Mouse (Mus musculus): ENCODE data around the gene Nudt2. TPM values are rescaled to one million over a fixed set of nuclear protein-coding genes. Genes with fewer than 3 reads are reported as not detected.

Nudt2 gene
- polyA plus RNA-seq, 1 experiment, result 6.1 TPM

DNA sequence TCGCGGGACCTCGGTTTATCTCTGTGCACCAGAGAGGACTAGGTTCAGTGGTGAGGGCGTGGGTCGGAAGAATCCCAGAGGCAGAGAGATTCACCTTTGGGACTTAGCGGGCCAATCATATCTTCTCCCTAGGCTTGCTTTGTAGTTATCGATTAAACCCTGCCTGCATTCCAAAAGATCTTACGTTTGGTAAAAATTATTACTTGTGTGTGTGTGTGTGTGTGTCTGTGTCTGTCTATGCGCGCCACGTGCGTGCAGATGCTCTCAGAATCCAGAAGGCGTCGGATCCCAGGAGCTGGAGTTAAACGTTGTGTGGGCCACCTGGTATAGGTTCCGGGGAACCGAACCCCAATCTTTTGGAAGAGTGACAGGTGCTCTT lies 325 bp downstream of the Nudt2 start:
- no peak overlapping the region for H3K27ac ChIP-seq (ENCODE audit: control insufficient read depth, insufficient read depth, low read length)
- WGBS, result 21% methylated on average over 17 of the region's 17 CpGs
- no peak for TF ChIP-seq POLR2A (IDR thresholded peaks at IDR 0.05; ENCODE audit: control insufficient read depth, extremely low read depth, insufficient read depth, low read length, poor library complexity)
- TF ChIP-seq CTCF (IDR thresholded peaks at IDR 0.05; ENCODE audit: borderline replicate concordance, control insufficient read depth, extremely low read depth, insufficient read depth, low read length, poor library complexity), result no peak
- no peaks in the 10 kb centered on the region for H3K36me3 ChIP-seq (ENCODE audit: control insufficient read depth, insufficient read depth, low read length)
- DNase-seq, result no peak
- H3K27me3 ChIP-seq (ENCODE audit: control insufficient read depth, insufficient read depth, low read length), result no peaks in the 10 kb centered on the region
- peak overlapping the region; percentile 63 for H3K4me3 ChIP-seq (ENCODE audit: control insufficient read depth, insufficient read depth, low read length)
- H3K4me1 ChIP-seq (replicated peaks; ENCODE audit: control insufficient read depth, insufficient read depth, low read length), result peaks cover 5% of the 10 kb centered on the region

DNA sequence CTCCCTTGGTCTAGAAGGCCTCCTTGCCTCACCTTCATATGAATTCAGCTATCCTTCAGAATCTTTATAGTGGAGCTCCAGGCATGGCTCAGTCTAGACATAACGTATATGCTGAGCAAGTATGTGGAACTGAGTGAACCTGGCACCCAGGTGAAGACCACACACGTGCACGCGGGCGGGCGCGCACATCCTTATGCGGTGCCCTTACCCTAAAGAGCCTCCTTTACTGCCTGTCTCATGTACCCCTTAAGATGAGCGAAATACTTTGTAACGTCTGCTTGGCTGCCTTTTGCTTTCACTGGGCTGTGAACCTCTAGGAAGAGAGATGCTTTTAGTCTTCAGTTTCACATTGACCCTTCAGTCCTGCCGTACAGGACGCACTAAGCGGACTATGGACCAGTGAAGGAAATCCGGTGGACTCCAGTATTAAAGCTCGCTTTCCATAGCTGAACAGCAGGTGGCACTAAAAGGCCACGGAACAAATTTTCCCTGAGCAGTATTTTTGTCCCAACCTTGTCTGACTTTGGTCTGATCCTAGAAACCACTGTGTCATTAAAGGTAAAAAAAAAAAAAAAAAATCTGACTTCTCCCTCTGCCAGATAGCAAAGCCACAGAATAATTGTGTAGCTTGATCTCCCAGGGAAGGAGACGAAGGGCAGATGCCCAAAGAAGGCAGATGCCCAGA lies 3.6 kb downstream of the Nudt2 start:
- peak; percentile 29 for DNase-seq
- TF ChIP-seq CTCF (IDR thresholded peaks at IDR 0.05; ENCODE audit: borderline replicate concordance, control insufficient read depth, extremely low read depth, insufficient read depth, low read length, poor library complexity), result no peak
- no peak for TF ChIP-seq POLR2A (IDR thresholded peaks at IDR 0.05; ENCODE audit: control insufficient read depth, extremely low read depth, insufficient read depth, low read length, poor library complexity)
- H3K27me3 ChIP-seq (ENCODE audit: control insufficient read depth, insufficient read depth, low read length), result no peaks in the 10 kb centered on the region
- H3K4me3 ChIP-seq (ENCODE audit: control insufficient read depth, insufficient read depth, low read length), result no peak overlapping the region
- 54% methylated on average over 17 of the region's 17 CpGs for WGBS
- H3K27ac ChIP-seq (ENCODE audit: control insufficient read depth, insufficient read depth, low read length), result no peak overlapping the region
- H3K4me1 ChIP-seq (replicated peaks; ENCODE audit: control insufficient read depth, insufficient read depth, low read length), result peaks cover 2% of the 10 kb centered on the region
- no peaks in the 10 kb centered on the region for H3K36me3 ChIP-seq (ENCODE audit: control insufficient read depth, insufficient read depth, low read length)

DNA sequence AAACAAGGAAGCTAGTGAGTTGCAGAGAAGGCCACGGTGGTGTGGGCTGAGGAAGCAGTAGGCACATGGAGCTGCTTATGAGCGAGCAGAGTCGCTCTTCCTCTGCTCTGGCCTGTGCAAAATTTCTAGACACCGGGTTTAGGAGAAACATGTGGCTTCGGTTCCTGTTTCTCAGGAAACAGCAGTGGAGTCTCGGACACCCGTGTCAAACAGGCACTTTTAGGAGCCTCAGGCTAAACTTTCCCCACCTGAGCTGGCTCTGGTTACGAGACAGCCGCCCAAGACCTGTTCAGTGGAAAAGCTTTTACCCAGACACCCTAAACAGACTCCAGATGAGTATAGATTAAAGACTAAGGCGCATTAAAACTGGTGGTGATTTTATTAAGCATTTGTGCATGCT lies 4.2 kb downstream of the Nudt2 start:
- no peak for TF ChIP-seq POLR2A (IDR thresholded peaks at IDR 0.05; ENCODE audit: control insufficient read depth, extremely low read depth, insufficient read depth, low read length, poor library complexity)
- no peak for TF ChIP-seq CTCF (IDR thresholded peaks at IDR 0.05; ENCODE audit: borderline replicate concordance, control insufficient read depth, extremely low read depth, insufficient read depth, low read length, poor library complexity)
- no peak overlapping the region for H3K27ac ChIP-seq (ENCODE audit: control insufficient read depth, insufficient read depth, low read length)
- 61% methylated on average over 10 of the region's 10 CpGs for WGBS

DNA sequence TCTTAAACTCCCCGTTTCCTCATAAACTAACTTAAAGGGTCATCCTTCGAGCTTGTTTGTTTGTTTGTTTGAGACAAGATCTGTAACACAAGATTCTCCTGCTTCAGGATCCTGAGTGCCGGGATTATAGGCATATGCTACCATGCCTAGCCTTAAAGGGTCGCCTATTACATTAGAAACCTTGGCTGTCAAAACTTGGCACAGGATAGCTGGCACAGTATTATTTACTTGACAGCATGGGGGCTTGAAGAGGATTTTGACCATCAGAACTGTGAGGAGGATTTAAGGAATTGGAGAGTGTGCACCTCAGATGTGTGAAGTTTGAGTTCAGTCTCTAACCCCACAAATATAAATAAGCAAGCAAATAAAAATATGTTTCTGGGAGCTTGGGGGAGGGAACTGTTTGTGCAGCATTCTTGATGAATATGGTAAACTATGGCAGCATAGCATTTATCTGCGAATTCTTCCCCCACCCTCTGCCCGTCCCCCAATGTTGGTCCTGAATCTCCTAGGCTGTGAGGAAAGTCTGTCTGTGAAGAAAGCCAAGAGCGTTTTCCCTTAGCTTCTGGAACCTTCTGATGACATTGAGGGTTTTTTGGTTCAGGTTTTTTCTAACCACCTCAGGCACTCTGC lies 5.2 kb downstream of the Nudt2 start:
- no peak for DNase-seq
- Histone ChIP-seq H3K27ac (ENCODE audit: control insufficient read depth, insufficient read depth, low read length) (no peak overlapping the region), H3K4me3 (ENCODE audit: control insufficient read depth, insufficient read depth, low read length) (no peak overlapping the region), H3K4me1 (replicated peaks; ENCODE audit: control insufficient read depth, insufficient read depth, low read length) (no peaks in the 10 kb centered on the region), H3K27me3 (ENCODE audit: control insufficient read depth, insufficient read depth, low read length) (no peaks in the 10 kb centered on the region), H3K36me3 (ENCODE audit: control insufficient read depth, insufficient read depth, low read length) (no peaks in the 10 kb centered on the region)
- WGBS, result 96% methylated on average over 7 of the region's 7 CpGs
- TF ChIP-seq POLR2A (IDR thresholded peaks at IDR 0.05; ENCODE audit: control insufficient read depth, extremely low read depth, insufficient read depth, low read length, poor library complexity) (no peak), CTCF (IDR thresholded peaks at IDR 0.05; ENCODE audit: borderline replicate concordance, control insufficient read depth, extremely low read depth, insufficient read depth, low read length, poor library complexity) (no peak)

More for the DNA sequence above, 4.2 kb downstream of the Nudt2 start:
- H3K27me3 ChIP-seq (ENCODE audit: control insufficient read depth, insufficient read depth, low read length), result no peaks in the 10 kb centered on the region
- H3K4me1 ChIP-seq (replicated peaks; ENCODE audit: control insufficient read depth, insufficient read depth, low read length), result no peaks in the 10 kb centered on the region
- H3K36me3 ChIP-seq (ENCODE audit: control insufficient read depth, insufficient read depth, low read length), result no peaks in the 10 kb centered on the region
- no peak for DNase-seq
- H3K4me3 ChIP-seq (ENCODE audit: control insufficient read depth, insufficient read depth, low read length), result no peak overlapping the region

DNA sequence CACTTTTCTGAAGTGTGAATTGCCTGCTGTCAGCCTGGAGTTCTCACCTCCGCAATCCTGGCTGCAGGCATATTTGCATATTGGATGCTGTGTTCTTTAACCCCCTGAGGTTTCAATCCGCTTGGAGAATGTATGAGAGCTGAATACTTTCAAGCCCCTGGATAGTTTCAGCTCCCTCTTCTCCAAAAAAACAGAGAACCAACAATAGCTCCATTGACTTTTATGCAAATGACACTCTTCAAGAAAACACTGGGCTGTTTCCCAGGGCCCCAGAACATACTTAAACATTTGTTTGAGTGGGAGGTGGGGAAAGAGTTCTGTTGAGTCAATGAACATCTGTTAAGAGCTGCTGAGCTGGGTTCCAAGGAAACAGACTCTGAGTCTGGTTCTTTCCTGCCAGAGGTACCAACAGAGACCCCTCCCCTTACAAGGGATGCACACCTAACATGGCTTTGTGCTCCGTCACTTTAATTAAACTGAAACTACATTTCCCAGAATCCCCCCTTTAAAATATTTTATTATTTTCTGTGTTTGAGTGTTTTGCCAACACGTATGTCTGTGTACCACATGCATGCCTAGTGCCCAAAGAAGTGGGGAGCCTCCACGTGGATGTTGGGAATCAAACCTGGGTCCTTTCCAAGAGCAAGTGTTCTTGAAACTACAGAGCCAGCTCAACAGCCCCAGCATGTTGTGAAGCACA lies 5.9 kb downstream of the Nudt2 start:
- Histone ChIP-seq H3K27ac (ENCODE audit: control insufficient read depth, insufficient read depth, low read length) (no peak overlapping the region), H3K27me3 (ENCODE audit: control insufficient read depth, insufficient read depth, low read length) (no peaks in the 10 kb centered on the region), H3K4me1 (replicated peaks; ENCODE audit: control insufficient read depth, insufficient read depth, low read length) (no peaks in the 10 kb centered on the region), H3K36me3 (ENCODE audit: control insufficient read depth, insufficient read depth, low read length) (no peaks in the 10 kb centered on the region), H3K4me3 (ENCODE audit: control insufficient read depth, insufficient read depth, low read length) (no peak overlapping the region)
- TF ChIP-seq CTCF (IDR thresholded peaks at IDR 0.05; ENCODE audit: borderline replicate concordance, control insufficient read depth, extremely low read depth, insufficient read depth, low read length, poor library complexity), result no peak
- no peak for TF ChIP-seq POLR2A (IDR thresholded peaks at IDR 0.05; ENCODE audit: control insufficient read depth, extremely low read depth, insufficient read depth, low read length, poor library complexity)
- DNase-seq, result no peak
- WGBS, result 94% methylated on average over 5 of the region's 5 CpGs

DNA sequence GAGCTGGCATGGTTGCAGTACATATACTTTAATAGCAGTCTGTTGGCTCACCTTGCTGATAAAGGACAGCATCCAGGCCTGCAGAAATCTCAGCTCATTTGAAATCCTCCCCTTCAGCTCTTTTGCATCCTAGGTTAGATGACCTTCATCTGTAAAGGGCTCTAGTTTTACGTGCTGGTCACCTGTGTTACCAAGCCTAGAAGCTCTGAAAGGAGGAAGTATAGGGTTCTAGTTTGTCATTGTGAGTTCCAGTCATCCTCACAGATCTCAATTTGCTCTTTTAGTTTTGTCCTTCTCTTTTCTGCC lies 6.4 kb downstream of the Nudt2 start:
- WGBS, result 96% methylated on average over 1 of the region's 1 CpGs
- DNase-seq, result no peak
- no peak for TF ChIP-seq POLR2A (IDR thresholded peaks at IDR 0.05; ENCODE audit: control insufficient read depth, extremely low read depth, insufficient read depth, low read length, poor library complexity)
- no peak for TF ChIP-seq CTCF (IDR thresholded peaks at IDR 0.05; ENCODE audit: borderline replicate concordance, control insufficient read depth, extremely low read depth, insufficient read depth, low read length, poor library complexity)

More for the DNA sequence above, 6.4 kb downstream of the Nudt2 start:
- no peaks in the 10 kb centered on the region for H3K36me3 ChIP-seq (ENCODE audit: control insufficient read depth, insufficient read depth, low read length)
- no peaks in the 10 kb centered on the region for H3K4me1 ChIP-seq (replicated peaks; ENCODE audit: control insufficient read depth, insufficient read depth, low read length)
- no peak overlapping the region for H3K27ac ChIP-seq (ENCODE audit: control insufficient read depth, insufficient read depth, low read length)
- H3K4me3 ChIP-seq (ENCODE audit: control insufficient read depth, insufficient read depth, low read length), result no peak overlapping the region
- no peaks in the 10 kb centered on the region for H3K27me3 ChIP-seq (ENCODE audit: control insufficient read depth, insufficient read depth, low read length)

Data from thymus, adult 2 months (tissue).